Mouse (Mus musculus) cerebellum, postnatal 36 days (tissue): ENCODE measurements around the gene Snrnp25.
"Not testable (repeated sequence)": the region's sequence is repeated elsewhere in the genome, so short reads cannot be mapped to it uniquely, and the experiment has no call there.

Experiments
- DNase-seq, 2 experiments: peaks; one replicate each; pipeline ENCODE4 v3.0.0; 2021 to 2022; ENCODE audit warnings: mixed read lengths in 2 of 2

The Snrnp25 gene

DNA sequence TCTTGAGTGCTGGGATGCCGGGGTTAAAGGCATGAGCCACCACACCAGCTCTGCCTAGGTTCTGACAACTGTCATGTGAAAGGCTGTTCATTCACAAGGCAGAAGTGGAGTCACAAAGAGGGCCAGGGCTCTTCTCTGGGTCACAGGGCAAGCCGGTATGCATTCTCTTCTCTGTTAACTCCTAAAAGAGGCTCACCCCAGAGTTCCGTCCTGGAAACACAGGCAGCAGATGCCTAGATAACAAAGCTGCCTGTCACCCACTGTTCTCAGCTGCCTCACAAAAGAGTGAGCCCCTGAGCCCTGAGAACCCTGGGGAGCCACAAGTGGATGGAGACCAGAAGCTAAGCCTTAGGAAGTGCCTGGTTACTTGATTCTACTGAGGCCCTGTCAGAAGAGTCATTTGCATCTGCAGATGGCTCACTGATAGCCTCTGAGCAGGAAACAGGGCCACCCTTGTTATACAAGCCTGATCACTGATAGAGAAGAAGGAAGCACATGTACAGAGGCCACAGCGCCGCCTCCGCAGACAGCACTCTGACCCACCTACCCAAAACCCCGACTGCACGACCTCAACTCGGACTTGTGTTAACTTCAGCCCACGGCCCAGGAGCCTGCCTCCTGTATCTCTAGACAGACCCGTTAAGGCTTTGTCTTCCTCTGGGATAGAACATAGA, 9.2 kb upstream of the Snrnp25 start:
- DNase-seq: no peak

DNA sequence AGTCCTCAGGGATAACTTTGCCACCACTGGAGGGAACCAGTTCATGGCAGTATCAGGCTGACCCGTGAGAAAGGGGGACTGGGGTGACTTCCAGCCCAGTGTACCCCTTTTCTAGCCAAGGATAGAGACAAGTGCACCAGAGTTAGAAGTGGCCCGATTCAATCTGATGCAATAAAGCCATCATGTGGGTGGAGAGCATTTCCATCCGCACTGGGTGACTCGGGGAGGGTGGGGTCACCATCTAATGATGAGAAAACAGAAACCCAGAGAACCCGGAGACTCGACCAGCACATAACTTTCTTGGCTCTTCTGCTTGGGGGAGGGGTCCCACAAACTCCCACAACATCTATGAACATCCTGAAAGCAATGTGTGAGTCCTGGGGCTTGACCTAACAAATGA, 8.5 kb upstream of the Snrnp25 start:
- no peak for DNase-seq

DNA sequence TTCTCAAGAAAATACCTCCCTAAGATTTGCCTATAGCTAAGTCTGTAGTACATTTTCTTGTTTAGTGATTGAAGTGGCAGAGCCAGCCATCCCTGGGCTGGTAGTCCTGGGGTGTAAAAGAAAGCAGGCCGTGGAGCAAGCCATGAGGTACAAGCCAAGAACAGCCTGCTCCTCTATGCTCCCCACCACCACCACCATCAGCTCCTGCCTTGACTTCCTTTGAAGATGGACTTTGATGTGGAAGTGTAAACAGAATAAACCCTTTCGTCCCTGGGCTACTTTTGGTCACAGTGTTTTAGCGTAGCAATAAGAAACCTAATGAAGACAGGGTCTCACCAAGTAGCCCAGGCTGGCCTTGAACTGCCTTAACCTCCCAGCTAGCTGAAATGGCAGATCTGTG, 7.4 kb upstream of the Snrnp25 start:
- no peak for DNase-seq

DNA sequence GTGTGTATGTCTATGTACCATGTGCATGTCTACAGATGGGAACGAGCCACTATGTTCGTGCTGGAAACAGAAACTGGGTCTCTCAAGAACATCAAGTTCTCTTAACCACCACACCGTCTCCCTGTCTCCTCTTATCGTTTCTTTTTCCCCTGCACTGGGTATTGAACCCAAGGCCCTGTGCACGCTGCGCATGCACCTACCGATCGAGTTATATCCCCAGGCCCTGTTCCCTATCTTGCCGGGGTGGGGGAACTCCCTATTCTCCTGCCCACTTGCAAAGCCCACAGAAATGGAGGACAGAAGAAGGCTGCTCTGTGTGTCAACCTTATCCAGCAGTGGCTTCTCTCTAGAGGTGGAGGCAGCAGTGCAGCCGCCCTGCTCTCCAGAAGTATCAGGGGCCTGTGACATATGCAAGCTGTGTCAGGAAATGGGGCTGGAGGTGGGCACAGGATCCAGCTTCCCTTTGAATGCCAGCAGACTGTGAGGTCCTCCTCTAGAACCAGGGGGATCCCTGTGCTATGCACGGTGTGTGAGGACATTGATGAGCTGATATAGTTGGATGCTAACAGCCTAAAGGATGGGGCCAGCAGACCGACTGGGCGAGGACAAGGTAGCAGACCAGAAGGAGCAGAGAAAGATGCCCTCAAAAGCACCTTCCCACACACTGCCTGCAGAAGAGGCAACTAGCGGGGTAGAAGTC, 6.8 kb upstream of the Snrnp25 start:
- no peak for DNase-seq

GRCm38 (mm10) chr11:32199230-32199629, 6.0 kb upstream of the Snrnp25 start:
- no peak for DNase-seq

- no peak for DNase-seq
These were observed 5.1 kb upstream of the Snrnp25 start, which contains the start of gene Il9r for GRCm38 (mm10) chr11:32200075-32200601. Gene Il9r, minus strand, starts transcription at chr11:32200279.

DNA sequence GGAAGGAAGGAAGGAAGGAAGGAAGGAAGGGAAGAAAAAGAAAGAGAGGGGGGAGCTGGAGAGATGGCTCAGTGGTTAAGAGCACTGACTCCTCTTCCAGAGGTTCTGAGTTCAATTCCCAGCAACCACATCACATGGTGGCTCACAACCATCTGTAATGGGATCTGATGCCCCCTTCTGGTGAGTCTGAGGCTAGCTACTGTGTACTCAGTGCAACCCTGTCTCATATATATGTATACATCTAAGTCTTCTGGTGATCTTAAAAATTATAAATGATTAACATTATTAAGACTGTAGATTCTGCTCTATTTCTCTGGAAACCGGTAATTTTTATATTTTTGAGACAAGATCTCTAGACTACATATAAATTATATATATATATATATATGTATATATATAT, 4.2 kb upstream of the Snrnp25 start:
- DNase-seq: not testable (repeated sequence)

DNA sequence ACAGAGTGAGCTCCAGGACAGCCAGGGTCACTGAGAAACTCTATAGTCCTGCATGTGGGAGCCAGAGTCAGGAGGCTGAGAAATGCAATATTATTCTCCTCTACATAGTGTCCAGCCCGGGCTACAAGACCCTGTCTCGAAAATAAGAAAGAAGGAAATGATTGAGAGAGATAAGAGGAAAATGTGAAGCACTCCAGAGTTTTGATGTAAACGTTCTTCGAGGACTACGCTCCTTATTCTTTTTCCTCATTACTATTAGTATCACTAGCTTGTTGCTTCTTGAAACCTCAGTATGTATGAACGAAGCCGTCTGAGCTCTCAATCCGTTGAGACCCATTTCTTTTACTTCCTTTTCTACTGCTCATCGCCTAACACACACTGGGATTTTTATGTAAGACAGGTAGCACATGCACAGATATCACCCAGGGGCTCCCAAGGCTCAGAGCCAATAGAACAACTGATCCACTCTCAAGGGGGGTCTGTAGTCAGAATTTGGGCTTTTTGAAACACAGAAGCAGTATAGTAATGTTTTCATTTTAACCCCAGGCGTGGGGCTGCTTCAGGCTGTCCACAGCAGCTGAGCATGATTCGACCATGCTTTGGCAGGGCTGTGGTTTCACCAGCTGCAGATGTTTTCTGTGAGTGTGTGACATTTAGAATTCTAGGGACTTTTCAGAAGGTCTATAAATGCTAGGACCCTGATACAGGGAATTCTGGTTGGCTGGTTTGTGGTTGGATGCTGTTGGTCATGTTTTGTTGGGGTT, 3.1 kb upstream of the Snrnp25 start:
- no peak for DNase-seq

DNA sequence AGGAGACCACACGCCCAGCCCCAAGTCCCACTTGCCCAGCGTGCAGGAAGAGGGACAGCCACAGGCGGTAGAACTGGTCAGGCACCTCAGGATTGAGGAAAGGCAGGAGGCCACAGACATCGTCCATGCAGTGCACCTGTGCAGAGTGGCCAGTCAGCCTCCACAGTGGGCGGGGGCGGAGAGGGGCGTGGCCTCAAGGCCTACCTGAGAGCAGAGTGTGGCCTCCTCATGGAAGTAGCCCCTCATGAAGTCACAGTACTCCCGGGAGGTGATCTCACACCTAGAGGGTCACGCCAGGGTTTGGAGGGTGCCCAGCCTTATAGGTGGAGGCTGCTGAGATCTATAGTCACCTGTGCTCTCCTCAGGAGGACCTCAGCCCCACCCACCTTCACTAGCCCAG, 5.4 kb downstream of the Snrnp25 start:
- DNase-seq: peak in 1 of 2 experiments; percentile 4

- DNase-seq: peak in 1 of 2 experiments; percentile 6
These were observed 10.4 kb downstream of the Snrnp25 start for GRCm38 (mm10) chr11:32215372-32216162.

- DNase-seq: peak; percentile 79 to 83
These were observed 11.6 kb downstream of the Snrnp25 start for GRCm38 (mm10) chr11:32216851-32217250.

- DNase-seq: peak in 1 of 2 experiments; percentile 4
These were observed 13.4 kb downstream of the Snrnp25 start for GRCm38 (mm10) chr11:32218501-32219050.

DNA sequence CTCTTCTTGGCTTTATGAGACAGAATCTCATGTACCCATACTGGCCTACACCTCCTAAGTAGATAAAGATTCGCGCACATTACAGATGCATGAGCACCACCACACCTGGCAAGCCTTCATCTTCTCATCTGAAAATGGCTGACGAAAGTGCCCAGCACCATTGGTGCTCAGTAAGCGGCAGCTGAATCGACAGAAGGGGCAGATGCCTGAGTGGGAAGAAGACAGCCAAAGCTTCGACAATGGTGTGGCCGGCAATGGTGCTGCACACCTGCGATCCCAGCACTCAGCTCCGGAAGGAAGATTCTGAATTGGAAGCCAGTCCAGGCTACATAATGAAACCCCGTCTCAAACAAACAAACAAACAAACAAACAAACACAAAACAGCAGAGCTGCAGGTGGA, 14.1 kb downstream of the Snrnp25 start:
- no peak for DNase-seq

DNA sequence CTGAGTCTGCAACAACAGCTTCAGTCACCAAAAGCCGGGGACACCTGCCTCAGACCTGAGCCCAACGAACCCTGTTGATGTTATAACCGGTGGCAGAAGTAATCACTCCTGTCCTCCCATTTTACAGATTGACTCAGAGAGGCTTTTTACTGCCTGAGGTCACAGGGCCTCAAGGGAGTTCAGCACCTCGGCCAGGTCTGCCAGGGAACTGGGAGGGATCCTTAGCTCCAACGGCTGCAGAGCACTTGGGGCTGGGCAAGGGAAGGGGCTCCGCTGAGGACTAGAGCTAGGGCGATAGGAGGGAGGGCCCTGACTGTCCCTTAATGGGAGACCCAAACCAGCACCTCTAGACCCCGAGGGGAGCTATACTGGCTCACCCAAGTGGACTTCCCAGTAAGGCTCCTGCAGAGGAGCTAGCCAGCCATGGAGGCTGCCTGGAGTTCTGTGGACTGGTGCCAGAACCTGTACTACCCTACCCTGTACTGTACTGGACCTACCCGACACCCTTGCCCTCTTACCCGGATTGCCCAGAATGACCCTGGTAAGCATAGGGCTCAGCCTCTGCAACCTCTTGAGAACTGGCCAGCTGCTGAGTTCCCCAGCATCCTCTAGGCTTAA, 15.5 kb downstream of the Snrnp25 start:
- no peak for DNase-seq

- no peak for DNase-seq
These were observed 16.2 kb downstream of the Snrnp25 start for GRCm38 (mm10) chr11:32221225-32221950.

GRCm38 (mm10) chr11:32221951-32222409, 16.8 kb downstream of the Snrnp25 start, which contains the start of gene Rhbdf1:
Gene Rhbdf1, minus strand, starts transcription at chr11:32222300.
- peak in 1 of 2 experiments; percentile 45 for DNase-seq

- DNase-seq: no peak
These were observed 17.5 kb downstream of the Snrnp25 start for GRCm38 (mm10) chr11:32222570-32223194.

- DNase-seq: no peak
These were observed 18.2 kb downstream of the Snrnp25 start for GRCm38 (mm10) chr11:32223297-32223967.

GRCm38 (mm10) chr11:32224468-32225139, 19.4 kb downstream of the Snrnp25 start:
- DNase-seq: no peak
